Mouse (Mus musculus) lung, postnatal 0 days (tissue): ENCODE data around the gene Smim24.

Source experiments
- CTCF ChIP-seq: IDR thresholded peaks from 2 replicates; pipeline ENCODE4 v1.5.1; 2016; ENCODE audit warnings: antibody characterized with exemption, mild to moderate bottlenecking
- EP300 ChIP-seq: IDR thresholded peaks from 2 replicates; pipeline ENCODE4 v1.6.1; 2016; ENCODE audit warnings: antibody characterized with exemption, mild to moderate bottlenecking, control low read depth

DNA sequence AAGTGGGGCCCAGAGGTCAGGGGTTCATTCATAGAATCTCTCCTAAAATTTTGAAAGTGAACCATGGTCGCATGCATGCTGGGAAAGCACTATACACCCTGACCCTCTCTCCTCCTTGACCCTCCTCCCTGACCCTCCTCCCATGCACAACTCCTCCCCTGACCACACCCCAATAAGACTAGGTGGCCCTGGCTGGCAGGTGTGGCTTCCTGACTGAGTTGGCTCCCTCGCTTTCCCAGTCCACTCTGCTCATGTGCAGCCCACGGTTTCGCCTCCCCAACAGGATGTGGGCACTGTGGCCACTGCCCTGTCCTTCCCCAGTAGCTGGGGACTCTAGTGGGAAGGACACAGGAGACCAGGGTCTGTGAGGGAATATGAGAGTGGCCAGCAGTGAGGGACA, 17.5 kb downstream of the Smim24 start:
- TF ChIP-seq CTCF = no peak
- no peak for TF ChIP-seq EP300
